Mouse (Mus musculus) cortical plate, adult 2 months (tissue): ENCODE data around the gene Asl. TPM values are rescaled to one million over a fixed set of nuclear protein-coding genes. Genes with fewer than 3 reads are reported as not detected.

ENCODE experiments used
- H3K27ac ChIP-seq: fragments of 200-500 bp; 2 replicates; pipeline ENCODE4 v1.5.1; 2012; ENCODE audit warnings: low read length, control low read depth, inconsistent platforms; ENCODE audit not compliant: insufficient read depth
- H3K4me1 ChIP-seq: fragments of 200-500 bp; 2 replicates; pipeline ENCODE4 v1.6.1; 2011; ENCODE audit warnings: low read length; ENCODE audit not compliant: control insufficient read depth, insufficient read depth
- H3K4me3 ChIP-seq: fragments of 200-500 bp; 2 replicates; pipeline ENCODE4 v1.5.1; 2011; ENCODE audit warnings: mild to moderate bottlenecking, low read length, control low read depth; ENCODE audit not compliant: insufficient read depth
- CTCF ChIP-seq: fragments of 200-500 bp; IDR thresholded peaks from 2 replicates; pipeline ENCODE4 v1.5.1; 2011; ENCODE audit warnings: mild to moderate bottlenecking, control low read depth, low read length; ENCODE audit not compliant: insufficient read depth; ENCODE audit errors: extremely low read depth
- POLR2A ChIP-seq: fragments of 200-500 bp; IDR thresholded peaks from 2 replicates; pipeline ENCODE4 v1.6.1; 2011; ENCODE audit warnings: mild to moderate bottlenecking, low read length, control low read depth; ENCODE audit not compliant: insufficient read depth; ENCODE audit errors: extremely low read depth
- polyA plus RNA-seq: library from polyadenylated mRNA; depleted of rRNA; stranded (reverse); fragments of >200 nt; gene quantifications from 2 replicates; pipeline ENCODE4 v1.2.3, GENCODE M21; 2012

The Asl gene
- polyA plus RNA-seq, 1 experiment: 33.2 TPM

- no peak overlapping the region for H3K4me3 ChIP-seq
- H3K4me1 ChIP-seq: no peaks in the 10 kb centered on the region
- H3K27ac ChIP-seq: no peak overlapping the region
- no peak for TF ChIP-seq CTCF
These were observed 9.6 kb downstream of the Asl start for GRCm38 (mm10) chr5:130019461-130019860.

- Histone ChIP-seq H3K4me3 (no peak overlapping the region), H3K4me1 (no peaks in the 10 kb centered on the region), H3K27ac (no peak overlapping the region)
- TF ChIP-seq POLR2A: no peak
- no peak for TF ChIP-seq CTCF
These were observed 13.9 kb downstream of the Asl start for GRCm38 (mm10) chr5:130015104-130015503.

GRCm38 (mm10) chr5:130010961-130011360, 18.1 kb downstream of the Asl start:
- Histone ChIP-seq H3K4me3 (no peak overlapping the region), H3K27ac (no peak overlapping the region), H3K4me1 (no peaks in the 10 kb centered on the region)
- TF ChIP-seq CTCF (peak; percentile 14; the same call in 1 of the 2 replicates), POLR2A (no peak)

GRCm38 (mm10) chr5:130009784-130010183, 19.3 kb downstream of the Asl start:
- no peaks in the 10 kb centered on the region for H3K4me1 ChIP-seq
- H3K4me3 ChIP-seq: no peak overlapping the region
- no peak for TF ChIP-seq CTCF
- TF ChIP-seq POLR2A: no peak
- no peak overlapping the region for H3K27ac ChIP-seq

- no peak for TF ChIP-seq POLR2A
- no peak for TF ChIP-seq CTCF
- Histone ChIP-seq H3K4me3 (no peak overlapping the region), H3K4me1 (0 out of 2 replicates have a peak, but pooled peaks cover 2% of the 10 kb centered on the region), H3K27ac (no peak overlapping the region)
These were observed 20.9 kb downstream of the Asl start for GRCm38 (mm10) chr5:130008034-130008590.

GRCm38 (mm10) chr5:130007344-130007743, 21.7 kb downstream of the Asl start:
- TF ChIP-seq POLR2A (no peak), CTCF (peak; percentile 20; the same call in 1 of the 2 replicates)
- H3K4me3 ChIP-seq: no peak overlapping the region

GRCm38 (mm10) chr5:130003229-130003628, 25.8 kb downstream of the Asl start:
- Histone ChIP-seq H3K4me1 (0 out of 2 replicates have a peak, but pooled peaks cover 2% of the 10 kb centered on the region), H3K4me3 (peak overlapping the region; percentile 51; the same call in 1 of the 2 replicates), H3K27ac (peak overlapping the region; percentile 42; the same call in 1 of the 2 replicates)
- TF ChIP-seq CTCF (no peak), POLR2A (no peak)

More at GRCm38 (mm10) chr5:130007344-130007743, 21.7 kb downstream of the Asl start:
- no peak overlapping the region for H3K27ac ChIP-seq
- H3K4me1 ChIP-seq: 0 out of 2 replicates have a peak, but pooled peaks cover 2% of the 10 kb centered on the region

GRCm38 (mm10) chr5:130002301-130003146, 26.5 kb downstream of the Asl start, which contains the start of gene Gusb:
TSS of gene Gusb (minus strand) at chr5:130003049.
- H3K4me1 ChIP-seq: 0 out of 2 replicates have a peak, but pooled peaks cover 2% of the 10 kb centered on the region
- peak within 1 kb of the TSS; percentile 51 for H3K4me3 ChIP-seq
- TF ChIP-seq POLR2A (no peak), CTCF (no peak)
- peak within 1 kb of the TSS; percentile 42 for H3K27ac ChIP-seq

- Histone ChIP-seq H3K4me3 (no peak overlapping the region; the same call in 1 of the 2 replicates), H3K4me1 (0 out of 2 replicates have a peak, but pooled peaks cover 2% of the 10 kb centered on the region), H3K27ac (no peak overlapping the region)
- TF ChIP-seq POLR2A (no peak), CTCF (no peak)
These were observed 27.6 kb downstream of the Asl start for GRCm38 (mm10) chr5:130001356-130001987.
